Mouse (Mus musculus) monocyte, adult 2 months (primary cell): ENCODE results near the gene Fbxw5.
"Not testable (repeated sequence)": the region's sequence is repeated elsewhere in the genome, so short reads cannot be mapped to it uniquely, and the experiment has no call there.

Source experiments
- DNase-seq, 2 experiments: peaks; one replicate each; pipeline ENCODE4 v3.0.0; 2022; ENCODE audit warnings: low spot score in 2 of 2, low read depth in 1 of 2

Fbxw5 gene

DNA sequence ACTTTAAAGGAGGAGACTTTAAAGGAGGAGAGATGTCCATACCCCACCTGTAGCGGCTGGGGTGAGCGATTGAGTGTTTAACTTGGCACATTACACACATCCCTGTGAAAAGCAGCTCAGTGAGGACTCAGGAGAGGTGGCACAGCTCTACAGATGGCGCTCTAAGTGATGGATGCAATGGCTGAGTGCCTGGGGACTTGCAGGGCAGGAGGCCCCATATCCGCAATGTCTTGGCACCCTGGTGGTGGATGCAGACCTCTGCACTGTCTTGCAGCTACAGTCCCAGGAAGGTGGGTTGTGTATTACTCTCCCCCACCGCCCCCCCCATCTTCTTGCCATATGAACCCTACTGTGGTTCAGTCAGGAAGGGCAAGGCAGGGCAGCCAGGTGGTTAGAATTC, 6.4 kb downstream of the Fbxw5 start:
- no peak for DNase-seq

DNA sequence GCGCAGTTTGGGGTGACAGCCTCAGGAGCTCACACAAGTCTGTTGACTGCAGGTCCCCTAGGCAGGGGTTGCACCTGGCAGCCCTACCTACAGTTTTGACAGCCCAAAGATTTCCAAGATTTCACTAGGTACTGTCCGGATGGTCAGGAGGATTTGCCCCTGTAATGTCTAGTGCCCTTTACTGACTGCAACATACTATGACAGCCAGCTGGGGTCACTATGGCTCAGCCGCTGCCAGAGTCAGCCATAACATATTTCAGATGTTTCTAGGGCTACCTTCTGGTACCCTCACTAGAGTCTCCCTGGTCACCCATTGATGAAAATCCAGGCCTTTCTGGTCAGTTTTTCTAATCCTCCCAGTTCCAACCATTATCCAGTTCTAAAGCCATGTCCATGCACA, 9.4 kb downstream of the Fbxw5 start:
- DNase-seq = no peak

DNA sequence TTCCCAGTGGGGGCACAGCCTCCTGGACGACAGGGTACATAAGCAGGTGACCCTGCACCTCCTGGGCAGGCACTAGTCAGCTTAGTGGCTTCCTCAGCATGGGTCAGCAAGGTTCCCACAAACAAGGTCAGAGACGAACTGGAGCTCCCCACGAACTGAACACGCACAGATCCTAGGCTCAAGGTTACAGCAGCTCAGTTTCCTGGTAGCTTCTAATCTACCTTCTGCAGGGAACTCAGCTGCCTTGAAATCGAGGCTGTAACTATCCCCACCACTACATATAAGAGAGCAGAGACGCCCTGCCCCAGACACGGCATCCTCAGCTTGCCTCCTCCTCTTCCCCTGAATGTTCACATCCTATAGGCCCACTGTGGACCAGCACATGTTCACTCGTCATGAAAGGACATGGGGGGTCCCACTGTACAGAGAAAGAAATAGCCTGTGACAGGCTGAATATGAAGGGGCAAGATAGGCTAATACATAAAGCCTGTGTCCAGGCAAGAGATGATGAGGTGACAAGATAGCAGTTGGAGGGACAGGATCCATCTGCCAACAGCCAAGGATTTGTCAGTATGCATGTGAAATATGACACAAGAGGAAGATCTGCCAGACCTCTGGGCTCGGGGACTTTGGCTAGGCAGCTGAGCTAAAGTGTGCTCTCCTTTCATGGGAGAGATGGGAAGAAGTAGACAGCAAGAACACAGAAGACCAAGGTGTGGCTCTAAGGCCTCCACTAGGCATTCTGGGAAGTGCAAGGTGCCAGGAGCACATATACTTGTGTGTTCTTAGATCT, 26.2 kb downstream of the Fbxw5 start:
- no peak for DNase-seq

DNA sequence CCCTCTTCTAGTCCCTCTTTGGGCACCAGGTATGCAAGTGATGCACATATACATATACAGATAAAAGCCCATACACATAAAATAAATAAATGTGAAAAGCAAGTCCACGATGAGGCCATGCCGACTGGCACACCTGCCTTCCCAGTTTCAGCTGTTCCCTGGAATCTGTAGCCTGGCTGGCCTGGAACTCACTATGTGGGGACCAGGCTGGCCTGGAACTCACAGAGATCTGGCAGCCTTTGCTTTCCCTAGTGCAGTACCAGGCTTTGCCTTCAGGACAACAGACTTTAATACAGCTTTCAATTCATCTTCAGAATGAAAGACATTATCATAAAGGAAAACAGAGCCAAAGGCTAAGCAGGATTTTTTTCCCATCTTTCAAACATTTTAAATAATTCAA, 33.2 kb downstream of the Fbxw5 start:
- DNase-seq = no peak

DNA sequence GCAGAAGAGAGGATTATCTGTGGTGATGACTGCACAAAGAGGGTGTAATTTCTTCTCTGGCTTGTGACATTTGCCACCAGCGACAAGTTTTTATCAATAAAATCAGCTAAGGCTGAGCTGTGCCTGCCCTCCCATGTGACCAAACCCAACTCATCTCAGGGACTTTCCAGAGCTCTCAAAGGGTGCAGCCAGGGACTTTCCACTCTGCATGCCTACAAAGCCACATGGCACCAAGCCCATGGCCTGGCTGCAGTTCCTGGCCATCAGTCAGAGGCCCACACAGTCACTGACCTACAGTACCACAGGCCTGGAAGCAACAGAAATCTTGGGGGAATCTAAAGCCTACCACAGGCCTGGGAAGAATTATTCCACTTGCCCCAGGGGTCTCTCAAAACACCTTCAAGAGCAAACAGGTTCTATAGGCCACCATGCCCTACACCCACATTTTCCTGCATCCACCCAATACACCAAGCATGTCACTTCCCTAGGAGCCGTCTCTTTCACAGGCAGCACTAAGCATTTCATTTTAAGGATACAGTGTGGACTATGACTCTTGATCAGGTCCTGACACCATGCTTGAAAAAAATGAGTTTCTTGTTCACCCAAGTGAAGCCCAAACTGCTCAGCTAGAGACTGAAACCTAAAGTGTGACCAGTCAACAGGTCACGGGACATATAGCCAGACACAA, 33.8 kb downstream of the Fbxw5 start:
- DNase-seq = peak in 1 of 2 experiments; percentile 49

DNA sequence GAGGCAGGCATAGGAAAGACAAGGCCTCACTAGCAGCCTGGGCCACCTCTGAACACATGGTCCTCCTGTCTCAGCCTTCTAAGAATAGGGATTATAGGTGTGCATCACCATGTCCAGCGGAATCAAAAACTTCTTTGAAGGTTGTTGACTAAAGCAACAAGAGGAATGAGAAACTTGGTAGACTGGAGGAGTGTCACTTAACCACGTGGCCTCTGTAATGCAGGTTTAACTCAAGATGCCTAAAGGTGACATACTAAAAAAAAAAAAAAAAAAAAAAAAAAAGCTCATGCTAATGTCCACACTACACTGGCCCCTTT, 34.3 kb downstream of the Fbxw5 start:
- DNase-seq = no peak

DNA sequence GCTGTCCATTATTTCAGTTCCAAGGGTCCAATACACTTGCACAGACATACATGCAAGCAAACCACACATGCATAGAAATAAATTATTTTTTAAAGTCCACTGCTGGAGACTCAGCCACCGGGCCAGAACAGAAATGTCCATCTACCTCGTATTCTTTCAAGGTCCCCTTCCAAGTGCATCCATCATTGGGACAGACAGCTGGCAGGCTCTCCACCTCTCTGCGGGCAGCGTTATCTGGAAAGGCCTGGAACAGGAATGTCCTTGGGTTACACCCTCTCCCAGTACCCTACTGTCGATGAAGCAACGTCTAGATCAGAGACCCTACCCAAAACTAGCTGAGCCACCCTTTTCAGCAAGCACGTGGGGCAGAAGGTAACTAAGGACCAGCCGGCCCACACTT, 36.0 kb downstream of the Fbxw5 start:
- no peak for DNase-seq

DNA sequence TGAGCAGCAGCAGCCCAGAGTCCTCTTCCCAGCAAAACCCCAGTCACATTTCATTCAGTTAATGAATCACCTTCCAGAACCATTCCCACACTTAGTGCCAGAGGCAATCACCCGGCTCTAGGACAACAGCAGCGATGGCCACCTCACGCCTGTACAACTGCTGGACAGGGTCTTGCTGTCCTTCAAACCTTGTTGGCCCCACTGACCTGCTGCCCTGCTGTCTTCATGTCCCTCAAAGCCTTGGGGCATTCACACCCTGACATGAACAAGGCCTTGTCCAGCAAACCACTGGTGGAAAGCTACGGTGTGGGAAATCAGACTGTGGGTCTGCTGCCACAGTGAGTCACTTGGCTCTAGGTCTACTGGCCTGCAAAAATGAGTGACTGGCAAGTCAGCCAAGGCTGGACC, 40.0 kb downstream of the Fbxw5 start:
- no peak for DNase-seq

DNA sequence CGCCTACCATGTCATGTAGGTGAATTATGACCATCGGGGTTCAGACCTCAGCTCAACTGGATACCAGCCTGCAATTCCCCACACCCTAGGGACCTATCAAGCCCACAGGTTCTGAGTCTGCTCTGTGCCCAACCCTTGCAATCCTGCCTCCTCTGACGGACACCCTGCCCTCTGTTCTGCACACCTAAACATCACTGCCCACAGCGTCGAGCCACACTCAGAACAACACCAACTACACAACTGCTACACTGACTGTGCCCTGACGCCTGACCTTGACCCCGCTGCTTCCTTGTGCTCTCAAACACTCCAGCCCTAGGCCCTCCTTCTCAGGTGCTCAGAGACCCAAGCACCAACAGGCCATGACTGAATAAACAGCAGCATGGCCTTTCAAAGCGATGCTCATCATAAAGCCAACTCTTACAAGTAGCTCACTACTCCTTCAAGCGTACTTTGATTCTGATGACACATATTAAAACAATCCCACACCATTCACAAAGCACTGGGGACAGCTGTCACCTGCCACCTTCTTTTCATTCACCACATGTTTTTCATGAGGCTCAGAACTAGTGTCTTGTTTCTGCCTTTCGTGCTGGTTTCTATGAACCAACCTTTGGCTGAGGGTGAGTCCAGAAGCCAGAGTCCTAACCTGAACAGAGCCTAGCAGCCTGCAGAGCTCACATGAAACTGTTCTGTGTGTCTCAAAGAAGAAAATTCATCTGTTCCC, 41.3 kb downstream of the Fbxw5 start:
- no peak for DNase-seq

DNA sequence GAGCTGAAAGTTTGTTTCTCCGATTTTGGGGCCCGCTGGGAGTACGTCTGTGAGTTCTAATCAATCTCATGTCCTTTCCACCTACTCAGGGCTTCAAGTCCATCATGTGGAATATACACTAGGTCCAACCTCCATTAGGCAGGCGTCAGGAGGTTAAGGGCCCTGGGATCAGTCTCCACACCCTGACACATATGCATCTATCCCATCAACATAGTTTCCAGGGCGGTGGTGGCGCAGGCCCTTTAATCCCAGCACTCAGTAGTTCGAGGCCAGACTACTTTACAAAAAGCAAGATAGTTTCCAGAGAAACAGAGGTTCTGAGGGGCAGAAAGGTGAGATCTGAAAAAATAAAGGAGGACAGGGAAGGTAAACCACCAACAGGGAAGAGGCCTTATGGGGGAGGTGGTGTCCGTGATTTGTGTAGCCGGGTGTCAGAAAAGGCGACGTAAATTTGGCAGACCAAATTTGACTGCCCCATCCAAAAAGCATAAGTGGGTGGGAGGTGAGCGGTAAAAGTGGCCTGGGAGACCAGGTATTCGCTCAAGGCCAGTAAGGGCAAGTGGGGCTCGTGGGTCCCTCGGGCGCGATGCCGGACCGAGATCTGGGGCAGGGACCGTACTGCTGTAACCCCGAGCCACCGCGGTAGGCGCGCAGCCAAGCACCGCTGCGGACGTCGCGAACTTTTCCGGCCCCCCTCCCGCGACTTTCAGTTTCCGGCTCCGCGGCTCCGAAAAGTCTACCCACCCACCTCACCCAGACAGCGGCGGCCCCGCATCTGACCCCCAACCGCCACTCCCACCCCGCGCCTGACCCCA, 45.7 kb downstream of the Fbxw5 start:
- DNase-seq = no peak

DNA sequence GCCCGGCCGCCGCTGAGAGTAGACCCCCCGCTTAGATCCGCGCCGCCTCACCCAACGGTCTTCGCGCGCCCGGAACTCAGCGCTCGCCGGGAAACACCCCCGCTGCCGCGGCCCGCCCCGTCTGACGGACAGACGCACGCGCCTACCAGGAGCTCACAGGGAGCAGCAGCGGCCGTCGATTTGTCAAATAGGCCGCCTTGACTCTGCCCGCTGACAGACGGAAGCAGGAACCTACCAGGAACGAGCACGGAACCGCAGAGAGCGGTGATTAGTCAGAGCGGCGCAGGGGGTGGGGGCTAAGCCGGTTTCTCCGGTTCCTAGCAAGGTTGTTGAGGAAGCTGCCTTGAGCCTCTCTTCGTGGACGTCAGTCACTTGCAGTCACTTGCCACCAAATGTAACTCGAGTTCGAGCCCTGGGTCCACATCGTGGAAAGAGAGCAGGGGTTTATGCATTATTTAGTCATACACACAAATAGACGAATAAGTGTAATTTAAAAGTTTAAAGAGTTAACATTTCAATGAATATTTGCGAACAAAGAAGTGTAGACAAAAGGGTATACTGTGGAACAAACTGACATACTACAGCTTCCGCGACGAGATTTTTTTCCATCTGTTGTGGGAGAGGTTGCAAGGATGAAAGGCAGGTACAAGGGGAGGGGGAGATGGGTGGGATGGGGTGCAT, 46.4 kb downstream of the Fbxw5 start, which contains the start of gene Traf2:
Gene Traf2 (minus strand): TSS at position 130 of the 681 bp plus-strand sequence.
- peak; percentile 97 for DNase-seq

DNA sequence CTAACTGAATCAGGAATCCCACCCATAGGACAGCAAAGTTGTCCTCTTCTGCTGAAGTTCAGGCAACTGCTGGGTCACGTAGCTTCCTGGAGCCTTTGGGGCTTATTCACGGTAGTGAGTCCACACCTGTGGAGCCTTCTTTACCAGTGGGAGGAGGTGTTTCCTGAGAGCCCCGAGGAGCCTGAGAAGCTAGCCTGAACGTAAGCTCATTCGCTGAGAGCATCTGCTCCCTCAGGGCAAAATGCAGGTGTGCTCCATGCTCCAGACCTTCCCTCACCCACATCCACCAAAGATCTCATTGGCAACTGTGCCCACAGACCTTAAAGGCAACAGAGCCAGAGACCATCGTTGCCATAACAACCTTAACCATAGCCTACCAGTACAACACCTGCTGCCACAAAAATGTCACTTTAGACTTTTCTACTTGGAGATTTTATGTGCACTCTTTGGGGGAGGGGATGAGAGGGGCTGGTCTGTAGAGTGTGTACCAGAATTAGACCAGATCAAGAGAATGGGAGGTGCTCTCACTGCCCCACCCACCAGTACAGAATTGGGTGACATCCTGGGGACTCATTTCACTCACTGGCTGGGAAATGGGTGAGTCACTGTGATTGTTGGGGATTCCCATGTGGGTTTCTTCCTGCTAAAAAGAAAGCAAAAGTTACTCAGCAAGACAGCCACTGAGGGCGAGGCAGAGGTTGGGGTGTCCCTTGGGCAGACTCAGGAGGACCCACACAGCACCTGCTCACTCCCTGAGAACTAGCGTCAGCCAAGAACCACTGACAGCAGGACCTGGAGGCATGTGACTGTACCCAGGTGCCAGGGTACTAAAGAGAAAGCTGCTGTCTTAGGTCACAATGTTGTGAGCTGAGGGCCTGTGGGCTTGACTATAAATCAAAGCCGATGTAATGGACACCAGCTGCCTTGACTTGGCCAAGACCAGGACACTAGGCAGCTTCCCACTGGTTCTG, 48.8 kb downstream of the Fbxw5 start:
- no peak for DNase-seq

DNA sequence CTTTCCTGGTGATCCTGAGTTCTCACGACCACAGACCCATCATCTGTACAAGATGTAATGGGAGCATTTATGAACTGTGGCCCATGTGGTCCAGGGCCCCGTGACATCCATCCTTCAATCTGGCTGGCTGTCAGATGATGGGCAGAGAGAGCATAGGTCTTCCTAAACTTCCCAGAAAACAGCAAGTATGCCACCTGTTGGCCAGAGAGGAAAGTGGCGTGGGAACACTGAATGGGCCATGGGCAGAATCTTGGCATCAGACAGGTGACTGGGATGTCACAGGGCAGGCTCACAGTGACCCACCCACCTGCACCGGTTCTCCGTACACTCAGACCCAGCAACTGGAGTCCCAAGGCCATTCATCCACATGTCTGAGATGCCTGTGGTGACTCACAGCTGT, 50.6 kb downstream of the Fbxw5 start:
- DNase-seq = no peak

DNA sequence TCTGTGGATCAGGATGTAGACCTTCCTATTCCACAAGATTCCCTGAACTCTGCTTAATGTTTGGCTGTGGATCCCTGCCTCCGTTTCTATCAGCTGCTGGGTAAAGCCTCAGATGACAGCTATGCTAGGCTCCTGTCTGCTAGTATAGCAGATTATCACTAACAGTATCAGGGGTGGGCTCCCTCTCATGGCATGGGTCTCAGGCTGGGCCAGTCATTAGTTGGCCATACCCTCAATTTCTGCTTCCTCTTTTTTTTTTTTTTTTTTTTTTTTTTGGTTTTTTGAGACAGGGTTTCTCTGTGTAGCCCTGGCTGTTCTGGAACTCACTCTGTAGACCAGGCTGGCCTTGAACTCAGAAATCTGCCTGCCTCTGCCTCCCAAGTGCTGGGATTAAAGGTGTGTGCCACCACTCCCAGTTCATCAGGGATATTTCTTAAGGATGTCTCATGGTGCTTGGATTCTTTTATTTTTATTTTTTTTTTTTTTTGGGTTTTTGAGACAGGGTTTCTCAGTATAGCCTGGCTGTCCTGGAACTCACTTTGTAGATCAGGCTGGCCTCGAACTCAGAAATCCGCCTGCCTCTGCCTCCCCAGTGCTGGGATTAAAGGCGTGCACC, 52.7 kb downstream of the Fbxw5 start:
- not testable (repeated sequence) for DNase-seq
